Mouse (Mus musculus) ES-E14 (cell line): ENCODE results near the gene Lims1.

Source experiments
- HCFC1 ChIP-seq: IDR thresholded peaks from 2 replicates; pipeline ENCODE4 v1.6.1; 2012; ENCODE audit warnings: low read length, inconsistent platforms, borderline replicate concordance; ENCODE audit not compliant: insufficient read depth
- MAFK ChIP-seq: IDR thresholded peaks from 2 replicates; pipeline ENCODE4 v1.6.1; 2014; ENCODE audit warnings: mild to moderate bottlenecking, low read depth, low read length, inconsistent platforms; ENCODE audit not compliant: insufficient read depth
- ZC3H11A ChIP-seq: IDR thresholded peaks from 2 replicates; pipeline ENCODE4 v1.6.1; 2012; ENCODE audit warnings: low read depth, mild to moderate bottlenecking, inconsistent platforms, low read length, borderline replicate concordance
- ZNF384 ChIP-seq: IDR thresholded peaks from 2 replicates; pipeline ENCODE4 v1.6.1; 2012; ENCODE audit warnings: low read depth, low read length, inconsistent platforms

GRCm38 (mm10) chr10:58389151-58389550, 65.9 kb downstream of the Lims1 start:
- TF ChIP-seq ZC3H11A, result no peak
- TF ChIP-seq HCFC1, result no peak
- TF ChIP-seq ZNF384, result no peak
- no peak for TF ChIP-seq MAFK
